Mouse (Mus musculus): ENCODE data around the gene Gm9913. TPM values are rescaled to one million over a fixed set of nuclear protein-coding genes. Genes with fewer than 3 reads are reported as not detected.

The Gm9913 gene
- polyA plus RNA-seq, 1 experiment from 2014 or later: 0.29 TPM

- Histone ChIP-seq H3K4me2 (ENCODE audit: low read depth, low read length) (no peak overlapping the region), H3K4me1 (ENCODE audit: control insufficient read depth, insufficient read depth, low read length) (no peaks in the 10 kb centered on the region), H3K9ac (replicated peaks; ENCODE audit: low read length) (no peak overlapping the region), H3K4me3 (ENCODE audit: low read depth, low read length) (no peak overlapping the region), H3K27ac (replicated peaks; ENCODE audit: low read depth, low read length) (no peak overlapping the region), H3K36me3 (replicated peaks; ENCODE audit: control insufficient read depth, insufficient read depth, low read depth, low read length) (no peaks in the 10 kb centered on the region), H3K9me3 (replicated peaks; ENCODE audit: control insufficient read depth, low read length) (no peaks in the 10 kb centered on the region), H3K27me3 (ENCODE audit: control insufficient read depth, insufficient read depth, low read length) (no peaks in the 10 kb centered on the region)
- ATAC-seq (replicated peaks; ENCODE audit: insufficient number of reproducible peaks, low FRiP score, low TSS enrichment, low read depth) (no peak), DNase-seq (ENCODE audit: low spot score) (no peak)
- 76% methylated on average over 9 of the region's 9 CpGs for WGBS
These were observed 20.0 kb upstream of the Gm9913 start for GRCm38 (mm10) chr2:125484910-125485309.

GRCm38 (mm10) chr2:125489979-125490378 is 14.9 kb upstream of the Gm9913 start:
- 100% methylated on average over 1 of the region's 1 CpGs for WGBS
- H3K36me3 ChIP-seq (replicated peaks; ENCODE audit: control insufficient read depth, insufficient read depth, low read depth, low read length): no peaks in the 10 kb centered on the region

GRCm38 (mm10) chr2:125492050-125492900 is 12.6 kb upstream of the Gm9913 start:
- no peak overlapping the region for H3K4me2 ChIP-seq (ENCODE audit: low read depth, low read length)
- H3K27ac ChIP-seq (replicated peaks; ENCODE audit: low read depth, low read length): no peak overlapping the region
- H3K4me3 ChIP-seq (ENCODE audit: low read depth, low read length): no peak overlapping the region
- H3K27me3 ChIP-seq (ENCODE audit: control insufficient read depth, insufficient read depth, low read length): no peaks in the 10 kb centered on the region
- H3K36me3 ChIP-seq (replicated peaks; ENCODE audit: control insufficient read depth, insufficient read depth, low read depth, low read length): no peaks in the 10 kb centered on the region
- DNase-seq (ENCODE audit: low spot score) (no peak), ATAC-seq (replicated peaks; ENCODE audit: insufficient number of reproducible peaks, low FRiP score, low TSS enrichment, low read depth) (no peak)
- no peak overlapping the region for H3K9ac ChIP-seq (replicated peaks; ENCODE audit: low read length)
- WGBS: 68% methylated on average over 15 of the region's 15 CpGs
- no peaks in the 10 kb centered on the region for H3K9me3 ChIP-seq (replicated peaks; ENCODE audit: control insufficient read depth, low read length)
- no peaks in the 10 kb centered on the region for H3K4me1 ChIP-seq (ENCODE audit: control insufficient read depth, insufficient read depth, low read length)

More at GRCm38 (mm10) chr2:125489979-125490378, 14.9 kb upstream of the Gm9913 start:
- Histone ChIP-seq H3K27ac (replicated peaks; ENCODE audit: low read depth, low read length) (no peak overlapping the region), H3K9me3 (replicated peaks; ENCODE audit: control insufficient read depth, low read length) (no peaks in the 10 kb centered on the region), H3K4me3 (ENCODE audit: low read depth, low read length) (no peak overlapping the region), H3K9ac (replicated peaks; ENCODE audit: low read length) (no peak overlapping the region), H3K27me3 (ENCODE audit: control insufficient read depth, insufficient read depth, low read length) (no peaks in the 10 kb centered on the region), H3K4me2 (ENCODE audit: low read depth, low read length) (no peak overlapping the region), H3K4me1 (ENCODE audit: control insufficient read depth, insufficient read depth, low read length) (no peaks in the 10 kb centered on the region)
- DNase-seq (ENCODE audit: low spot score): no peak
- ATAC-seq (replicated peaks; ENCODE audit: insufficient number of reproducible peaks, low FRiP score, low TSS enrichment, low read depth): no peak

DNA sequence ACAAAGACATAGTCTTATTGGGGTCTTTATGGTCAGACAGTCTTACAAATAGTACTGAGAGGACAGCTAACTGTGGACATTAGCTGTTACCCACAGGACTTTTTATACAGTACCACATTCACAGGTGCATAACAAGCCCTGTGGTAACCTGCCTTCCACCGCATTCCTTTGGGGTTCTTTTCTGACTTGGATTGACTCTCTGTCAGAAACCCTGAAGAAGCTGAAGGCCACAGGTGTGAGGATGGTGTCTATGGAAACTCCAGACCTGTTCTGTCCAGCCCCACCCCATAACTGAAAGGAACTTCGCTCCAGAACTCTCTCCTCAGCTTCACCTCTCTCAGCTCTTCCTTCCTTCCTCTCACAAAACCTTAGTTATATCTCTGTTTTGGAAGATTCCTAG is 10.6 kb upstream of the Gm9913 start:
- H3K4me2 ChIP-seq (ENCODE audit: low read depth, low read length): no peak overlapping the region
- H3K9ac ChIP-seq (replicated peaks; ENCODE audit: low read length): no peak overlapping the region
- H3K4me1 ChIP-seq (ENCODE audit: control insufficient read depth, insufficient read depth, low read length): no peaks in the 10 kb centered on the region
- no peak overlapping the region for H3K4me3 ChIP-seq (ENCODE audit: low read depth, low read length)
- H3K9me3 ChIP-seq (replicated peaks; ENCODE audit: control insufficient read depth, low read length): no peaks in the 10 kb centered on the region
- H3K36me3 ChIP-seq (replicated peaks; ENCODE audit: control insufficient read depth, insufficient read depth, low read depth, low read length): no peaks in the 10 kb centered on the region
- no peak for DNase-seq (ENCODE audit: low spot score)
- no peak overlapping the region for H3K27ac ChIP-seq (replicated peaks; ENCODE audit: low read depth, low read length)
- no peaks in the 10 kb centered on the region for H3K27me3 ChIP-seq (ENCODE audit: control insufficient read depth, insufficient read depth, low read length)
- ATAC-seq (replicated peaks; ENCODE audit: insufficient number of reproducible peaks, low FRiP score, low TSS enrichment, low read depth): no peak
- WGBS: 89% methylated on average over 2 of the region's 2 CpGs

- H3K4me3 ChIP-seq (ENCODE audit: low read depth, low read length): no peak overlapping the region
These were observed 9.8 kb upstream of the Gm9913 start for GRCm38 (mm10) chr2:125494831-125495812.

GRCm38 (mm10) chr2:125496696-125497095 is 8.2 kb upstream of the Gm9913 start:
- DNase-seq (ENCODE audit: low spot score) (no peak), ATAC-seq (replicated peaks; ENCODE audit: insufficient number of reproducible peaks, low FRiP score, low TSS enrichment, low read depth) (no peak)
- no peaks in the 10 kb centered on the region for H3K4me1 ChIP-seq (ENCODE audit: control insufficient read depth, insufficient read depth, low read length)
- WGBS: 93% methylated on average over 5 of the region's 5 CpGs
- H3K9me3 ChIP-seq (replicated peaks; ENCODE audit: control insufficient read depth, low read length): no peaks in the 10 kb centered on the region
- no peak overlapping the region for H3K27ac ChIP-seq (replicated peaks; ENCODE audit: low read depth, low read length)
- H3K4me2 ChIP-seq (ENCODE audit: low read depth, low read length): no peak overlapping the region
- no peak overlapping the region for H3K9ac ChIP-seq (replicated peaks; ENCODE audit: low read length)
- H3K4me3 ChIP-seq (ENCODE audit: low read depth, low read length): no peak overlapping the region
- H3K36me3 ChIP-seq (replicated peaks; ENCODE audit: control insufficient read depth, insufficient read depth, low read depth, low read length): no peaks in the 10 kb centered on the region
- no peaks in the 10 kb centered on the region for H3K27me3 ChIP-seq (ENCODE audit: control insufficient read depth, insufficient read depth, low read length)

More at GRCm38 (mm10) chr2:125494831-125495812, 9.8 kb upstream of the Gm9913 start:
- no peak for ATAC-seq (replicated peaks; ENCODE audit: insufficient number of reproducible peaks, low FRiP score, low TSS enrichment, low read depth)
- H3K9me3 ChIP-seq (replicated peaks; ENCODE audit: control insufficient read depth, low read length): no peaks in the 10 kb centered on the region
- H3K9ac ChIP-seq (replicated peaks; ENCODE audit: low read length): no peak overlapping the region
- 89% methylated on average over 20 of the region's 20 CpGs for WGBS
- H3K4me2 ChIP-seq (ENCODE audit: low read depth, low read length): no peak overlapping the region
- H3K27ac ChIP-seq (replicated peaks; ENCODE audit: low read depth, low read length): no peak overlapping the region
- no peaks in the 10 kb centered on the region for H3K4me1 ChIP-seq (ENCODE audit: control insufficient read depth, insufficient read depth, low read length)
- no peaks in the 10 kb centered on the region for H3K27me3 ChIP-seq (ENCODE audit: control insufficient read depth, insufficient read depth, low read length)
- no peak for DNase-seq (ENCODE audit: low spot score)
- H3K36me3 ChIP-seq (replicated peaks; ENCODE audit: control insufficient read depth, insufficient read depth, low read depth, low read length): no peaks in the 10 kb centered on the region

DNA sequence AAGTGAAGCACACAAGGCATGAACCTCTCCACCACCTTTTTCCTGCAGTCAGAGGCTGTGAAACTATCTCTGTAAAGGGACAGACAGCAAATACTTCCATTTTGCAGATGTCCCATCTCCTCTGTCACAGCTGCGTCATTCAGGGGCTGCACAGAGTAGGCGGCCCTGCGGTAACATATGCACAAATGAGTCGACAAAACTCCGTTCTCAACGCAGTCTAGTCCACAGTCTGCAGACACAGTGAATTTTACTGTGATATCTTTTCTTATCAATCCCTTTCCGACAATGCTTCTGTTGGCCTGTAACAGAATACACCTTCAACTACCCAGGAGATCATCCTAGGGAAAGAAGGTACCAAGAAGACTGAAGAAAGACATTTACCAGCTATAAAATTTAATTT is 6.7 kb upstream of the Gm9913 start:
- Histone ChIP-seq H3K9me3 (replicated peaks; ENCODE audit: control insufficient read depth, low read length) (no peaks in the 10 kb centered on the region), H3K4me1 (ENCODE audit: control insufficient read depth, insufficient read depth, low read length) (no peaks in the 10 kb centered on the region), H3K27me3 (ENCODE audit: control insufficient read depth, insufficient read depth, low read length) (no peaks in the 10 kb centered on the region), H3K4me2 (ENCODE audit: low read depth, low read length) (no peak overlapping the region), H3K27ac (replicated peaks; ENCODE audit: low read depth, low read length) (no peak overlapping the region), H3K9ac (replicated peaks; ENCODE audit: low read length) (no peak overlapping the region), H3K4me3 (ENCODE audit: low read depth, low read length) (no peak overlapping the region), H3K36me3 (replicated peaks; ENCODE audit: control insufficient read depth, insufficient read depth, low read depth, low read length) (no peaks in the 10 kb centered on the region)
- WGBS: 89% methylated on average over 7 of the region's 7 CpGs
- ATAC-seq (replicated peaks; ENCODE audit: insufficient number of reproducible peaks, low FRiP score, low TSS enrichment, low read depth) (no peak), DNase-seq (ENCODE audit: low spot score) (no peak)
